Comparison of ENCODE assay signal across 23 mouse cellular contexts in genomic region chr2:51674321-51674720, GRCm38 (mm10). TPM values are rescaled to one million over a fixed set of nuclear protein-coding genes. Genes with fewer than 3 reads are reported as not detected.
DNase-seq lines count a peak whose midpoint lies in the region; ATAC-seq and TF ChIP-seq lines count a peak whose summit lies in the region.
"Had no signal": no experiment of that assay in that cellular context is flagged by ENCODE, and none has a peak within 500 bp of the region (broad histone marks: within the 10 kb centered on the region; RNA-seq: fewer than 3 reads in every experiment).

No protein-coding gene starts in this region.

- no peak for ATAC-seq in forebrain, embryonic 16.5 days
- ATAC-seq: activated CD4-positive, CD25-positive, alpha-beta regulatory T cell, adult 4 months; liver, embryonic 12.5 days; lung, postnatal 0 days; Patski had no signal

- H3K4me1 ChIP-seq in forebrain, embryonic 16.5 days (replicated peaks; ENCODE audit: control insufficient read depth, insufficient read depth, low read length), result no peaks in the 10 kb centered on the region
- H3K4me1 ChIP-seq: liver, embryonic 12.5 days; neural tube, embryonic 12.5 days had no signal

- H3K27ac ChIP-seq in gastrocnemius, adult 2 months, result no peak overlapping the region
- H3K27ac ChIP-seq in forebrain, embryonic 16.5 days (ENCODE audit: low read length), result no peak overlapping the region
- H3K27ac ChIP-seq: hindbrain, embryonic 10.5 days; limb, embryonic 10.5 days; liver, embryonic 12.5 days; neural tube, embryonic 12.5 days; stomach, postnatal 0 days had no signal

- TF ChIP-seq CTCF in gastrocnemius, adult 2 months (IDR thresholded peaks at IDR 0.05), result no peak

- intact Hi-C loops in gastrocnemius, adult 2 months (cut with DNase I), result no loop called here
- intact Hi-C loops in left cerebral cortex, postnatal 4 days (cut with DNase I), result no loop called here

- no peak overlapping the region for H3K9ac ChIP-seq in forebrain, embryonic 16.5 days (replicated peaks; ENCODE audit: low read depth, low read length)
- H3K9ac ChIP-seq: liver, embryonic 12.5 days; neural tube, embryonic 12.5 days had no signal

- peak; percentile 33 for DNase-seq in gastrocnemius, adult 2 months
- no peak for DNase-seq in gastrocnemius, adult 18-20 months (ENCODE audit: low spot score)
- peak; percentile 8 for DNase-seq in left cerebral cortex, postnatal 4 days
- DNase-seq in left cerebral cortex, adult 9 months (ENCODE audit: low spot score in 2 of 2), result no peak
- DNase-seq in adrenal gland, postnatal 10 days, result peak; percentile 68
- DNase-seq in kidney, postnatal 10 days, result peak; percentile 53
- DNase-seq in ovary, postnatal 10 days (ENCODE audit: low spot score), result no peak
- DNase-seq: cerebellum, adult 2 months; right cerebral cortex, postnatal 14 days had no signal

- WGBS in forebrain, embryonic 16.5 days, result 71% methylated on average over 2 of the region's 2 CpGs

- H3K4me2 ChIP-seq in forebrain, embryonic 16.5 days (ENCODE audit: low read length), result no peak overlapping the region
- H3K4me2 ChIP-seq: heart, embryonic 11.5 days; liver, embryonic 12.5 days; neural tube, embryonic 12.5 days had no signal

- H3K9me3 ChIP-seq in forebrain, embryonic 16.5 days (ENCODE audit: control insufficient read depth, low read length), result no peaks in the 10 kb centered on the region
- H3K9me3 ChIP-seq: hindbrain, embryonic 10.5 days; limb, embryonic 10.5 days; liver, embryonic 12.5 days; neural tube, embryonic 12.5 days had no signal

- H3K36me3 ChIP-seq in forebrain, embryonic 16.5 days (ENCODE audit: control insufficient read depth, insufficient read depth), result no peaks in the 10 kb centered on the region
- H3K36me3 ChIP-seq: hindbrain, embryonic 10.5 days; limb, embryonic 10.5 days; liver, embryonic 12.5 days; neural tube, embryonic 12.5 days had no signal

- H3K4me3 ChIP-seq in gastrocnemius, adult 2 months, result no peak overlapping the region
- H3K4me3 ChIP-seq in forebrain, embryonic 16.5 days (replicated peaks; ENCODE audit: low read length), result no peak overlapping the region
- H3K4me3 ChIP-seq: hindbrain, embryonic 10.5 days; limb, embryonic 10.5 days; liver, embryonic 12.5 days; neural tube, embryonic 12.5 days had no signal

- H3K27me3 ChIP-seq in forebrain, embryonic 16.5 days (replicated peaks; ENCODE audit: control insufficient read depth, insufficient read depth, low read length), result no peaks in the 10 kb centered on the region
- H3K27me3 ChIP-seq: liver, embryonic 12.5 days; neural tube, embryonic 12.5 days; Patski had no signal

RNA-seq across cellular contexts. Expression of gene Tas2r134, which starts 47.0 kb away (rescaled TPM):
- not detected for total RNA-seq in gastrocnemius, adult 2 months (2021)
- total RNA-seq in gastrocnemius, adult 18-20 months (2021), result not detected
- not detected for total RNA-seq in left cerebral cortex, postnatal 4 days (2021)
- total RNA-seq in adrenal gland, postnatal 10 days (2021), result not detected
- not detected in 2 replicates for polyA plus RNA-seq in forebrain, embryonic 16.5 days (2015; fragmentation: Nextera tagmentation; extraction: Ambion mirVana)
- total RNA-seq: gastrocnemius, postnatal 4 days; layer of hippocampus, adult 18-20 months had no signal
- polyA plus RNA-seq: activated CD4-positive, CD25-positive, alpha-beta regulatory T cell, adult 4 months; C2C12; cerebellum, adult 2 months; embryonic facial prominence, embryonic 14.5 days; heart, embryonic 11.5 days; hindbrain, embryonic 10.5 days; limb, embryonic 10.5 days; liver, embryonic 12.5 days; lung, postnatal 0 days; neural tube, embryonic 12.5 days; Patski; stomach, postnatal 0 days had no signal

Comparison
In these comparisons a context has a peak if more than half of its experiments do, and no peak if none do; other contexts are left out.
1. DNase-seq: peak in gastrocnemius, adult 2 months (single experiment), left cerebral cortex, postnatal 4 days (single experiment), adrenal gland, postnatal 10 days (single experiment) and kidney, postnatal 10 days (single experiment); none in gastrocnemius, adult 18-20 months (single experiment), left cerebral cortex, adult 9 months (0 of 2) and ovary, postnatal 10 days (single experiment).